Mouse (Mus musculus) adipocyte (in vitro differentiated cells): ENCODE measurements at regions not wholly inside any gene's neighbourhood (a gene's known extent, or its start where the extent isn't known, plus 50 kb on each side); places are given as distances from the start of the nearest gene placed in this dataset.

Experiments
- DNase-seq: peaks from one replicate; pipeline ENCODE4 v3.0.0-alpha.2; 2016; ENCODE audit warnings: low spot score

- DNase-seq = peak; percentile 70
These were observed 154.4 kb upstream of the Gorab start for GRCm38 (mm10) chr1:163557875-163558274.

- no peak for DNase-seq
These were observed 151.7 kb upstream of the Gorab start for GRCm38 (mm10) chr1:163555185-163555584.

- DNase-seq = peak; percentile 42
These were observed 135.5 kb upstream of the Gorab start for GRCm38 (mm10) chr1:163538776-163539492.

- DNase-seq = no peak
These were observed 127.1 kb upstream of the Gorab start for GRCm38 (mm10) chr1:163530563-163530962.

- DNase-seq = no peak
These were observed 114.5 kb upstream of the Gorab start for GRCm38 (mm10) chr1:163517966-163518365.

- peak; percentile 58 for DNase-seq
These were observed 109.4 kb upstream of the Gorab start for GRCm38 (mm10) chr1:163512847-163513246.

- peak; percentile 31 for DNase-seq
These were observed 108.5 kb upstream of the Gorab start for GRCm38 (mm10) chr1:163512008-163512407.

- DNase-seq = no peak
These were observed 101.6 kb upstream of the Gorab start for GRCm38 (mm10) chr1:163505035-163505434.

- DNase-seq = no peak
These were observed 99.1 kb upstream of the Gorab start for GRCm38 (mm10) chr1:163502557-163502956.

- DNase-seq = no peak
These were observed 95.0 kb upstream of the Gorab start for GRCm38 (mm10) chr1:163498398-163498958.

GRCm38 (mm10) chr1:163496416-163496815 is 92.9 kb upstream of the Gorab start:
- DNase-seq = no peak

GRCm38 (mm10) chr1:163488532-163488931 is 85.1 kb upstream of the Gorab start:
- DNase-seq = no peak

GRCm38 (mm10) chr1:163488109-163488508 is 84.6 kb upstream of the Gorab start:
- DNase-seq = no peak

GRCm38 (mm10) chr1:163483098-163483497 is 79.6 kb upstream of the Gorab start:
- DNase-seq = no peak

GRCm38 (mm10) chr1:163477478-163478167 is 74.2 kb upstream of the Gorab start:
- no peak for DNase-seq

GRCm38 (mm10) chr1:163461194-163461593 is 57.7 kb upstream of the Gorab start:
- no peak for DNase-seq

- no peak for DNase-seq
These were observed 52.9 kb upstream of the Gorab start for GRCm38 (mm10) chr1:163456366-163456765.
